Mouse (Mus musculus) bone marrow, adult 2 months (tissue): ENCODE measurements around the gene Slc6a18. TPM values are rescaled to one million over a fixed set of nuclear protein-coding genes. Genes with fewer than 3 reads are reported as not detected.

ENCODE experiments used
- H3K27ac ChIP-seq: fragments of 200-500 bp; 2 replicates; pipeline ENCODE4 v1.5.1; 2012; ENCODE audit warnings: low read depth, mild to moderate bottlenecking, control low read depth, inconsistent platforms, low read length; ENCODE audit not compliant: control insufficient read depth, poor library complexity, insufficient read depth
- H3K4me1 ChIP-seq: fragments of 200-500 bp; 2 replicates; pipeline ENCODE4 v1.6.1; 2011; ENCODE audit warnings: low read length; ENCODE audit not compliant: control insufficient read depth, insufficient read depth
- H3K4me3 ChIP-seq: fragments of 200-500 bp; replicated peaks from 2 replicates; pipeline ENCODE3; 2011; ENCODE audit warnings: mild to moderate bottlenecking, low read depth, low read length, control low read depth; ENCODE audit not compliant: control insufficient read depth
- CTCF ChIP-seq: fragments of 200-500 bp; IDR thresholded peaks from 2 replicates; pipeline ENCODE4 v1.5.1; 2011; ENCODE audit warnings: low read length, control low read depth; ENCODE audit not compliant: control insufficient read depth, insufficient read depth
- POLR2A ChIP-seq: fragments of 200-500 bp; IDR thresholded peaks from 2 replicates; pipeline ENCODE4 v1.6.1; 2011; ENCODE audit warnings: low read depth, mild to moderate bottlenecking, control low read depth, low read length, borderline replicate concordance; ENCODE audit not compliant: control insufficient read depth
- WGBS: fragments of 180-500 bp; shearing (Covaris S2); methylation state at CpG from one replicate; pipeline ENCODE4 v1.1.7; 2018; 5-methylcytosine and 5-hydroxymethylcytosine counted together
- polyA plus RNA-seq: library from polyadenylated mRNA; stranded (reverse); fragments of >200 nt; gene quantifications from 2 replicates; pipeline ENCODE4 v1.2.4, GENCODE M21; 2011; ENCODE audit warnings: low replicate concordance; ENCODE audit not compliant: missing spikeins, insufficient read depth, insufficient read length

The Slc6a18 gene
- polyA plus RNA-seq, 1 experiment, result 0.75 TPM

- Histone ChIP-seq H3K4me3 (no peak overlapping the region), H3K27ac (no peak overlapping the region), H3K4me1 (peaks cover 4% of the 10 kb centered on the region; the same call in 1 of the 2 replicates)
- 68% methylated on average over 1 of the region's 1 CpGs for WGBS
- TF ChIP-seq CTCF (no peak), POLR2A (no peak)
These were observed 6.6 kb upstream of the Slc6a18 start for GRCm38 (mm10) chr13:73684412-73684811.

- Histone ChIP-seq H3K4me1 (peaks cover 4% of the 10 kb centered on the region; the same call in 1 of the 2 replicates), H3K4me3 (no peak overlapping the region), H3K27ac (no peak overlapping the region)
- TF ChIP-seq POLR2A (no peak), CTCF (no peak)
- 53% methylated on average over 11 of the region's 11 CpGs for WGBS
These were observed 5.9 kb upstream of the Slc6a18 start for GRCm38 (mm10) chr13:73683682-73684081.

GRCm38 (mm10) chr13:73682226-73682625, 4.4 kb upstream of the Slc6a18 start:
- no peak overlapping the region for H3K4me3 ChIP-seq
- H3K27ac ChIP-seq, result no peak overlapping the region
- TF ChIP-seq POLR2A, result no peak
- TF ChIP-seq CTCF, result no peak
- peaks cover 4% of the 10 kb centered on the region; the same call in 1 of the 2 replicates for H3K4me1 ChIP-seq
- WGBS, result 91% methylated on average over 2 of the region's 2 CpGs

GRCm38 (mm10) chr13:73680394-73680793, 2.6 kb upstream of the Slc6a18 start:
- WGBS, result 0% methylated on average over 1 of the region's 1 CpGs
- TF ChIP-seq POLR2A (no peak), CTCF (no peak)
- no peak overlapping the region for H3K27ac ChIP-seq
- H3K4me1 ChIP-seq, result peaks cover 4% of the 10 kb centered on the region; the same call in 1 of the 2 replicates
- no peak overlapping the region for H3K4me3 ChIP-seq

GRCm38 (mm10) chr13:73679311-73679710, 1.5 kb upstream of the Slc6a18 start:
- H3K4me3 ChIP-seq, result no peak overlapping the region
- peaks cover 4% of the 10 kb centered on the region; the same call in 1 of the 2 replicates for H3K4me1 ChIP-seq
- TF ChIP-seq CTCF (no peak), POLR2A (no peak)
- WGBS, result 67% methylated on average over 2 of the region's 2 CpGs
- no peak overlapping the region for H3K27ac ChIP-seq

- no peak overlapping the region for H3K27ac ChIP-seq
These were observed 2.7 kb downstream of the Slc6a18 start for GRCm38 (mm10) chr13:73675161-73675560.

GRCm38 (mm10) chr13:73660163-73660695, 17.6 kb downstream of the Slc6a18 start:
- WGBS, result 74% methylated on average over 2 of the region's 2 CpGs
- Histone ChIP-seq H3K27ac (no peak overlapping the region), H3K4me3 (no peak overlapping the region), H3K4me1 (no peaks in the 10 kb centered on the region)
- TF ChIP-seq CTCF (no peak), POLR2A (no peak)

More at GRCm38 (mm10) chr13:73675161-73675560, 2.7 kb downstream of the Slc6a18 start:
- no peaks in the 10 kb centered on the region for H3K4me1 ChIP-seq
- TF ChIP-seq CTCF, result no peak
- TF ChIP-seq POLR2A, result no peak
- 87% methylated on average over 7 of the region's 7 CpGs for WGBS
- H3K4me3 ChIP-seq, result no peak overlapping the region

- WGBS, result 54% methylated on average over 2 of the region's 2 CpGs
- H3K4me3 ChIP-seq, result no peak overlapping the region
These were observed 18.9 kb downstream of the Slc6a18 start for GRCm38 (mm10) chr13:73658953-73659352.

More at GRCm38 (mm10) chr13:73658953-73659352, 18.9 kb downstream of the Slc6a18 start:
- Histone ChIP-seq H3K27ac (no peak overlapping the region), H3K4me1 (no peaks in the 10 kb centered on the region)
- TF ChIP-seq POLR2A (no peak), CTCF (no peak)
